Mouse (Mus musculus) limb, embryonic 13.5 days (tissue): Measurements from ENCODE around the gene Prl3a1. TPM values are rescaled to one million over a fixed set of nuclear protein-coding genes. Genes with fewer than 3 reads are reported as not detected.

ENCODE experiments used
- ATAC-seq: fragments of 200-750 bp; cut with Nextera tagmentation; 2 replicates; pipeline ENCODE4 v1.8.0; 2017; ENCODE audit warnings: low read depth, moderate number of reproducible peaks, moderate TSS enrichment; ENCODE audit not compliant: low FRiP score
- H3K27ac ChIP-seq: fragments of 300-500 bp; sonication (generic); 2 replicates; pipeline ENCODE4 v1.5.1; 2015; ENCODE audit warnings: inconsistent platforms, mild to moderate bottlenecking, moderate library complexity
- H3K27me3 ChIP-seq: fragments of 300-500 bp; sonication (generic); 2 replicates; pipeline ENCODE4 v1.6.1; 2015; ENCODE audit warnings: mild to moderate bottlenecking, inconsistent platforms
- H3K36me3 ChIP-seq: fragments of 300-500 bp; sonication (generic); 2 replicates; pipeline ENCODE4 v1.6.1; 2015; ENCODE audit warnings: inconsistent platforms, mild to moderate bottlenecking, moderate library complexity
- H3K4me1 ChIP-seq: fragments of 300-500 bp; sonication (generic); 2 replicates; pipeline ENCODE4 v1.6.1; 2015; ENCODE audit warnings: inconsistent platforms
- H3K4me2 ChIP-seq: fragments of 300-500 bp; sonication (generic); replicated peaks from 2 replicates; pipeline ENCODE4 v1.6.1; 2015; ENCODE audit warnings: inconsistent platforms, mild to moderate bottlenecking, moderate library complexity
- H3K4me3 ChIP-seq: fragments of 300-500 bp; sonication (generic); 2 replicates; pipeline ENCODE4 v1.5.1; 2015; ENCODE audit warnings: moderate library complexity, mild to moderate bottlenecking, inconsistent platforms
- H3K9ac ChIP-seq: fragments of 300-500 bp; sonication (generic); 2 replicates; pipeline ENCODE4 v1.6.1; 2015; ENCODE audit warnings: mild to moderate bottlenecking, inconsistent platforms
- H3K9me3 ChIP-seq: fragments of 300-500 bp; sonication (generic); 2 replicates; pipeline ENCODE4 v1.6.1; 2016; ENCODE audit warnings: inconsistent platforms
- WGBS: fragments of 180-500 bp; shearing (Covaris S2); methylation state at CpG from one replicate; pipeline ENCODE4 v1.1.7; 2015; 5-methylcytosine and 5-hydroxymethylcytosine counted together
- polyA plus RNA-seq: library from polyadenylated mRNA; unstranded; fragments of >200 nt; fragmentation: Nextera tagmentation; extraction: Ambion mirVana; gene quantifications from 2 replicates; pipeline ENCODE4 v1.2.1, GENCODE M21; 2015

Prl3a1 gene
- not detected in 2 replicates for polyA plus RNA-seq

GRCm38 (mm10) chr13:27259136-27259535 lies at the start of gene Prl3a1:
Gene Prl3a1, plus strand, starts transcription at chr13:27259436.
- Histone ChIP-seq H3K27ac (no peak within 1 kb of the TSS), H3K4me3 (no peak within 1 kb of the TSS), H3K9ac (no peak within 1 kb of the TSS), H3K27me3 (no peaks in the 10 kb centered on the region), H3K9me3 (no peaks in the 10 kb centered on the region), H3K4me1 (no peaks in the 10 kb centered on the region), H3K4me2 (no peak within 1 kb of the TSS), H3K36me3 (no peaks in the 10 kb centered on the region)
- WGBS, result 88% methylated on average over 4 of the region's 4 CpGs
- ATAC-seq, result no peak

- Histone ChIP-seq H3K4me1 (no peaks in the 10 kb centered on the region), H3K36me3 (no peaks in the 10 kb centered on the region), H3K9ac (no peak within 1 kb of the TSS), H3K27ac (no peak within 1 kb of the TSS), H3K4me3 (no peak within 1 kb of the TSS), H3K4me2 (no peak within 1 kb of the TSS), H3K27me3 (no peaks in the 10 kb centered on the region), H3K9me3 (no peaks in the 10 kb centered on the region)
- no peak for ATAC-seq
- 92% methylated on average over 1 of the region's 1 CpGs for WGBS
Observed at GRCm38 (mm10) chr13:27241547-27241946, 17.7 kb upstream of the Prl3a1 start, which contains the start of gene Prl3b1. Gene Prl3b1, plus strand, starts transcription at chr13:27241847.

GRCm38 (mm10) chr13:27312334-27313225 lies 53.3 kb downstream of the Prl3a1 start, which contains the start of gene Prl6a1:
Gene Prl6a1, plus strand, starts transcription at chr13:27312627.
- H3K9ac ChIP-seq, result no peak within 1 kb of the TSS
- no peak within 1 kb of the TSS for H3K4me2 ChIP-seq
- no peak within 1 kb of the TSS for H3K4me3 ChIP-seq
- H3K9me3 ChIP-seq, result no peaks in the 10 kb centered on the region
- no peak within 1 kb of the TSS for H3K27ac ChIP-seq
- WGBS, result 48% methylated on average over 7 of the region's 7 CpGs
- H3K36me3 ChIP-seq, result no peaks in the 10 kb centered on the region
- H3K4me1 ChIP-seq, result no peaks in the 10 kb centered on the region
- no peak for ATAC-seq
- H3K27me3 ChIP-seq, result no peaks in the 10 kb centered on the region

Other genes with a start within 250 kb of the Prl3a1 start
- gene Prl, start 201.9 kb upstream of the Prl3a1 start, polyA plus RNA-seq, result not detected in 2 replicates
- gene Prl3d1, start 165.2 kb upstream of the Prl3a1 start, polyA plus RNA-seq, result not detected in 2 replicates
- not detected in 2 replicates for gene Prl3d2, start 137.7 kb upstream of the Prl3a1 start, polyA plus RNA-seq
- gene Prl3d3, start 102.6 kb upstream of the Prl3a1 start, polyA plus RNA-seq, result not detected in 2 replicates
- not detected in 2 replicates for gene Prl3c1, start 62.8 kb upstream of the Prl3a1 start, polyA plus RNA-seq
- not detected in 2 replicates for gene Prl3b1, start 17.6 kb upstream of the Prl3a1 start, polyA plus RNA-seq
- not detected in 2 replicates for gene Prl6a1, start 53.2 kb downstream of the Prl3a1 start, polyA plus RNA-seq
- 0.61 TPM in 1 of 2 replicates, not detected in the other for gene Prl8a2, start 86.2 kb downstream of the Prl3a1 start, polyA plus RNA-seq
- gene Prl2b1, start 131.4 kb downstream of the Prl3a1 start, polyA plus RNA-seq, result not detected in 2 replicates
- not detected in 2 replicates for gene Prl8a6, start 179.3 kb downstream of the Prl3a1 start, polyA plus RNA-seq